Mouse (Mus musculus) thymus, postnatal 0 days (tissue): ENCODE data around the gene Atg5. TPM values are rescaled to one million over a fixed set of nuclear protein-coding genes. Genes with fewer than 3 reads are reported as not detected.

ENCODE experiments used
- DNase-seq: peaks from one replicate; pipeline ENCODE4 v3.0.0-alpha.2; 2015; ENCODE audit warnings: low spot score
- microRNA counts: library from miRNA; unstranded; fragments of <30 nt; microRNA quantifications from one replicate; lab custom pipeline; 2015
- microRNA-seq: library from miRNA; unstranded; fragments of <30 nt; microRNA quantifications from one replicate; pipeline ENCODE4, GENCODE M21; 2016; ENCODE audit warnings: borderline number of aligned reads
- polyA plus RNA-seq: library from polyadenylated mRNA; unstranded; fragments of >200 nt; fragmentation: Nextera tagmentation; extraction: Ambion mirVana; gene quantifications from 2 replicates; pipeline ENCODE4 v1.2.1, GENCODE M21; 2015

Atg5 gene
- polyA plus RNA-seq, 1 experiment from 2014 or later: 49.7 TPM

GRCm38 (mm10) chr10:44383213-44383612 lies 115.1 kb downstream of the Atg5 start:
- no peak for DNase-seq

GRCm38 (mm10) chr10:44385227-44385626 lies 117.1 kb downstream of the Atg5 start:
- DNase-seq: no peak

- no peak for DNase-seq
Observed at GRCm38 (mm10) chr10:44388706-44389233, 120.6 kb downstream of the Atg5 start.

GRCm38 (mm10) chr10:44390286-44390685 lies 122.1 kb downstream of the Atg5 start:
- no peak for DNase-seq

GRCm38 (mm10) chr10:44391509-44392290 lies 123.5 kb downstream of the Atg5 start:
- no peak for DNase-seq

DNA sequence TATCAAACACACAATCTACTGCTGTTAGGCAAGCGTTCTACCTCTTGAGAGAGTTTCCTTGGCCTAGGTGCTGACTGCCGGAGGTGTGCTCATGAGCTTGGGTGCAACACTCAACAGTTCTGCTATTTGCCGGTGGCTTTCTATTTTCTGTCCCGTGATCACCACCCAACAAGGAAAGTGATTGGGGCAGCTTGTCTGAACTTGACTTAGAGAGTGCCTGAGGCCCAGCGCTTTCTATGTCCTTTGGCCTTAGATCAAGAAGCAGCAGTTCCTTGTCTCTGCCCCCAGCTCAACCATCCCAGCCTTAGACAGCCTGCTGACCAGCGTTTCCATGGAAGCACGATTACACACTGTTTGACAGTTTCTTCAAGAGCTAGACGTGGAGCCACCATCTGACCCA lies 124.7 kb downstream of the Atg5 start:
- no peak for DNase-seq

- DNase-seq: no peak
Observed at GRCm38 (mm10) chr10:44400119-44400518, 132.0 kb downstream of the Atg5 start.

GRCm38 (mm10) chr10:44400602-44401001 lies 132.4 kb downstream of the Atg5 start:
- no peak for DNase-seq

GRCm38 (mm10) chr10:44401600-44401999 lies 133.4 kb downstream of the Atg5 start:
- no peak for DNase-seq

DNA sequence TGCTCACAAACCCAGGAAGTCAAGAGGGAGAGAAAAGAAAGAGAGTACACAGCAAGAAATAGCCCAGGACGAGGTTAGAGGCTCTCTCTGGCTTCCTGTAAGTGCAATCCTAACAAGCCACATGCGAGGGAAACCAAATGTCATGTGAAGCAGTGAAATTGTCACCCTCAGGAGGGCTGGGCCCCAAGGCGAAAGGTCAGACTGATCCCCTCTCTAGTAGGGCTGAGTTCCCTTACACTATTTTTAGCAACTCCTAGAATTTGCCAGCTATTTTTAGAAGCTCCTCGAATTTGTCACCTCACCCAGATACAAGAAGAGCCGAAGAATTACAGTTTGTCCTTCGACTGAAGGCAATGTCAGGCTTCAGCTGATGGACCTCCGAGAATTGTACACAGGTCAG lies 135.3 kb downstream of the Atg5 start:
- DNase-seq: no peak

GRCm38 (mm10) chr10:44409054-44409453 lies 140.9 kb downstream of the Atg5 start:
- DNase-seq: no peak

DNA sequence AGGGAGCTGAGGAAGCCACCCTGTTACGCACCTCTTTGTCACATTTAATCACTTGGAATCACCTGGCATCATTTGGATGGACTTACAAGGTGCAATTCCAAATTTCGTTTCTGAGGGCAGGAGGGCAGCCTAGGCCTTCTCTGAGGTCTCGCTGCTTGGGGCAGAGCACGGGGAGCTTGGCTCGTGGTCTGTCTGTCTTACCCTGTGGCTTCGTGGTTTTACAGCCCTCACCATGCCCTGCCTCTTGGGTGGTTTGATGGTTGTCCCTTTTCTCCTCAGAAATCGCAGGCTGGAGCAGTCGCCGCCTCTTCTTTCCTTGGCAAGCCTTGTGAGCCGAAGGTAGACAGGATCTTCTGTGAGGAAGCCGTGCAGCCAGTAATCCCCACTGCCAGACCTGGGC lies 141.8 kb downstream of the Atg5 start:
- DNase-seq: no peak

MicroRNAs encoded within 50 kb of the gene (microRNA counts, 519-probe panel; counts per million panel counts)
- 473 counts per million, percentile 71 among the panel's probes with 10 or more counts for microRNA mmu-miR-1929 (lab: Ali Mortazavi, UCI)

Small RNA genes lying within 50 kb of the gene (microRNA-seq; reads per million reads assigned to microRNA genes)
- 3.7 reads per million for gene Mir1929

Other genes with a start within 250 kb of the Atg5 start
- gene Crybg1, start 119.5 kb upstream of the Atg5 start, polyA plus RNA-seq: 2.8 and 2.9 TPM in 2 replicates